Mouse (Mus musculus): ENCODE measurements around the gene Iqschfp. TPM values are rescaled to one million over a fixed set of nuclear protein-coding genes. Genes with fewer than 3 reads are reported as not detected.

The Iqschfp gene
- total RNA-seq, 2 experiments from 2014 or later, result not detected

- TF ChIP-seq CTCF (IDR thresholded peaks at IDR 0.05), result no peak
- Histone ChIP-seq H3K27ac (no peak overlapping the region), H3K4me3 (no peak overlapping the region)
- no peak for DNase-seq
- intact Hi-C loops (cut with DNase I), result no loop called here
These were observed 229.3 kb downstream of the Iqschfp start for GRCm38 (mm10) chr3:68121338-68121737.

GRCm38 (mm10) chr3:68126284-68126856, 234.3 kb downstream of the Iqschfp start:
- no peak for TF ChIP-seq CTCF (IDR thresholded peaks at IDR 0.05)

GRCm38 (mm10) chr3:68130386-68130785, 238.4 kb downstream of the Iqschfp start:
- intact Hi-C loops (cut with DNase I), result no loop called here
- no peak overlapping the region for H3K27ac ChIP-seq

More at GRCm38 (mm10) chr3:68126284-68126856, 234.3 kb downstream of the Iqschfp start:
- intact Hi-C loops (cut with DNase I), result no loop called here
- Histone ChIP-seq H3K4me3 (no peak overlapping the region), H3K27ac (no peak overlapping the region)
- no peak for DNase-seq

GRCm38 (mm10) chr3:68138833-68139627, 247.0 kb downstream of the Iqschfp start:
- no peak for DNase-seq
- H3K4me3 ChIP-seq, result no peak overlapping the region
- H3K27ac ChIP-seq, result no peak overlapping the region
- TF ChIP-seq CTCF (IDR thresholded peaks at IDR 0.05), result no peak
- intact Hi-C loops (cut with DNase I), result no loop called here

More at GRCm38 (mm10) chr3:68130386-68130785, 238.4 kb downstream of the Iqschfp start:
- no peak for DNase-seq
- no peak overlapping the region for H3K4me3 ChIP-seq
- TF ChIP-seq CTCF (IDR thresholded peaks at IDR 0.05), result no peak

GRCm38 (mm10) chr3:68150688-68151087, 258.7 kb downstream of the Iqschfp start:
- Histone ChIP-seq H3K4me3 (no peak overlapping the region), H3K27ac (no peak overlapping the region)
- no peak for DNase-seq
- intact Hi-C loops (cut with DNase I), result no loop called here
- TF ChIP-seq CTCF (IDR thresholded peaks at IDR 0.05), result no peak

- no peak for DNase-seq
- Histone ChIP-seq H3K27ac (no peak overlapping the region), H3K4me3 (no peak overlapping the region)
- intact Hi-C loops (cut with DNase I), result no loop called here
- no peak for TF ChIP-seq CTCF (IDR thresholded peaks at IDR 0.05)
These were observed 268.1 kb downstream of the Iqschfp start for GRCm38 (mm10) chr3:68160175-68160574.

GRCm38 (mm10) chr3:68160760-68161159, 268.7 kb downstream of the Iqschfp start:
- Histone ChIP-seq H3K4me3 (no peak overlapping the region), H3K27ac (no peak overlapping the region)
- intact Hi-C loops (cut with DNase I), result no loop called here
- TF ChIP-seq CTCF (IDR thresholded peaks at IDR 0.05), result no peak
- DNase-seq, result no peak

- Histone ChIP-seq H3K4me3 (no peak overlapping the region), H3K27ac (no peak overlapping the region)
- no peak for TF ChIP-seq CTCF (IDR thresholded peaks at IDR 0.05)
- no peak for DNase-seq
- intact Hi-C loops (cut with DNase I), result no loop called here
These were observed 286.2 kb downstream of the Iqschfp start for GRCm38 (mm10) chr3:68178248-68178647.

GRCm38 (mm10) chr3:68187471-68187870, 295.4 kb downstream of the Iqschfp start:
- no peak overlapping the region for H3K4me3 ChIP-seq
- no peak for TF ChIP-seq CTCF (IDR thresholded peaks at IDR 0.05)
- intact Hi-C loops (cut with DNase I), result no loop called here
- H3K27ac ChIP-seq, result no peak overlapping the region
- no peak for DNase-seq

- intact Hi-C loops (cut with DNase I), result no loop called here
- no peak overlapping the region for H3K4me3 ChIP-seq
- TF ChIP-seq CTCF (IDR thresholded peaks at IDR 0.05), result no peak
- no peak for DNase-seq
- H3K27ac ChIP-seq, result no peak overlapping the region
These were observed 297.1 kb downstream of the Iqschfp start for GRCm38 (mm10) chr3:68189100-68189499.

GRCm38 (mm10) chr3:68196933-68197332, 304.9 kb downstream of the Iqschfp start:
- no peak for TF ChIP-seq CTCF (IDR thresholded peaks at IDR 0.05)
- Histone ChIP-seq H3K27ac (no peak overlapping the region), H3K4me3 (no peak overlapping the region)
- intact Hi-C loops (cut with DNase I), result no loop called here
- DNase-seq, result no peak

- H3K27ac ChIP-seq, result no peak overlapping the region
- no peak for DNase-seq
- no peak overlapping the region for H3K4me3 ChIP-seq
- no peak for TF ChIP-seq CTCF (IDR thresholded peaks at IDR 0.05)
- intact Hi-C loops (cut with DNase I), result no loop called here
These were observed 309.2 kb downstream of the Iqschfp start for GRCm38 (mm10) chr3:68201214-68201613.

- no peak for DNase-seq
- no peak for TF ChIP-seq CTCF (IDR thresholded peaks at IDR 0.05)
- intact Hi-C loops (cut with DNase I), result no loop called here
- no peak overlapping the region for H3K4me3 ChIP-seq
- H3K27ac ChIP-seq, result no peak overlapping the region
These were observed 310.3 kb downstream of the Iqschfp start for GRCm38 (mm10) chr3:68202162-68202902.

Measured in gastrocnemius, adult 2 months (tissue).